Mouse (Mus musculus) gastrocnemius, postnatal 4 days (tissue): ENCODE data around the gene Slc31a1. TPM values are rescaled to one million over a fixed set of nuclear protein-coding genes. Genes with fewer than 3 reads are reported as not detected.

Experiments
- DNase-seq, 2 experiments: peaks; one replicate each; pipeline ENCODE4 v3.0.0; 2021 to 2022; ENCODE audit warnings: low spot score in 2 of 2, mixed read lengths in 2 of 2
- total RNA-seq, 2 experiments: library from RNA; stranded (reverse); gene quantifications; 2 replicates each; pipeline ENCODE4 v1.2.3; 2021

Slc31a1 gene
- total RNA-seq, 2 experiments from 2014 or later = 17.7 to 18.8 TPM

DNA sequence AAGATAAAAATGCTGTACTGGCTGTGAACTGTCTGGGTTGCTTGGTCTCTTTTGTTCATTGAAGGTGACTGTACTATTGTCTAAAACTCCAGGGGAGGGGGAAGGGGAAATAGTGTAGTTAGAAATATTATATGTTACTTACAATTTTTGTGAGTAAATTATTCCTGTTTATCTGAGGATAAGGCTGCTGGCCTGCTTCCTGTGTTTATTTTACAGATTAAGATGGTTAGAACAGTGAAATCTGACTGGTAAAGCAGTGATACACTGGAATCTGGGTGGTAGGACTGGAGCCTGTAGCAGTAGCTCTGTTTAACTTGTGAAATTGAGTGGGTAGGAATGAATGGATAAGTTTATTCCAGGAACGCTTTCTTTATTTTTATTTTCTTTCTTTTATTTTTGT lies 1.5 kb downstream of the Slc31a1 start:
- no peak for DNase-seq

DNA sequence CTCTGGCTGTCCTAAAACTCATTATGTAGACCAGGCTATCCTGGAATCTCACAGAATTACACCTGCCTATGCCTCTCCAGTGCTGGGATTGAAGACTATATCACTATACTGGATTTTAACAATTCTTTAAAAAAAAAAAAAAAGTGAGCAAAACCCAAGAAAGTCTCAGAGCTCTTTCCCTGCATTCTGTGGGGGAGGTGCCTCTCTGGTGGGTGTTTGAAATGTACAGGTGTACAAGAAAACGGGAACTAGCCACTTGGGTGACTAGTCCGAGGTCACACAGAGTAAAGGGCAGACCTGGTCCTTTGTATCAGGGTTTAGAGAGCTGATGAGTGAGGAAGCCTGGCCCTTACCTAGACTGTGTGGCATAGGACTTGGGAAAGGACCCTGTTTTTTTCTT lies 1.9 kb downstream of the Slc31a1 start:
- DNase-seq = no peak

DNA sequence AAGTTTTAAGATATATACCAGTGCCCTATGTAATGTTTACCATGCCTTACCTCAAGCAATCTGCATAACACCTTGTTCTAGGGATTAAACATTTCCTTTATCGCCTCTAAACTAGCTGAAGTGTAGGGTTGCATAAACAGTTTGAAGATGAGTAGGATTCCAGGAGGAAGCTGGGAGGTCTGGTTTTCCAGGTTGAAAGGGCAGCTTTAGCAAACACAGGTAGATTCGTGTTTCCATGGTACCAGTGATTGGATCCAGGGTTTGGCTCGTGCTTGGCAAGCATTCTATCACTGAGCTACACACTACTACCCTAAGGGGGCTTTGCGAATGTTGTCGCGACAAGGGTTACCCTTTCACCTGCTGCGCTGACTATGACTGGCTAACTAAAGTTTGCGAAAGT lies 3.8 kb downstream of the Slc31a1 start:
- DNase-seq = no peak

DNA sequence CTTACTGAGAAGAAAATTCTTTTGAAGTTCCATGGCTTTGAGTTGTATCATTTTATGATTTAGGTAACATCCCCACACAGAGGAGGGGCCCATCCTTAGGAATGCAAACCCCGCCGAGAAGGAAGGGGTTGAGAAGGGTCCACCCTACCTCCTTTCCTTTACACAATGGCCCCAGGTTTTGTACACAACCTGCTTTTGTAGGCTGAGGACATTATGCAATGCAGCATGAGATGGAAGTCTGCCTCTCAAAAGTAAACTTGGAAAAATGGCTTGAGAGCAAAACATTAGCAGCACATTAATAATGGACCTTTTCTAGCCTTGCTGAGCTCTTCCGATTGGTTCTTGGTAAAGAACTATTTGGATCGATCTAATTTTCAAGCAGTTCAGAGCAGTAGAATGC lies 5.8 kb downstream of the Slc31a1 start:
- no peak for DNase-seq

DNA sequence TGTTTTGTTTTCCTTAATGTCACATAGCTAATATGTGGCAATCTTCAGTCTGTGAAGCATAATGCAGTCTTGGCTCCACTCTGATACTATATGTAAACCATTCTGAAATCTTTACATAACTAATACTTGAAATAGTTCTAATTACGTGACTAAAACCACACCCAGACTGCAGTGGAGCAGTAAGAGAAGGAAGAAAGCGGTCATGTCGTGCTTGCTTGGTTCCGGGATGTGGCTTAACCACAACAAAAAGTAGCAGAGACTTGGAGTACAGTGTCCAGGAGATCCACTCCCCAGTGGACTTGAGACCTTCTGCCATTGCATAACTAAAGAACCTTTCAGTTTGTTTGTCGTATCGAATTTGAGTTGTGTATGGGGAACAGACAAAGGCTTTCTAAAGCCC lies 7.1 kb downstream of the Slc31a1 start:
- DNase-seq = no peak

DNA sequence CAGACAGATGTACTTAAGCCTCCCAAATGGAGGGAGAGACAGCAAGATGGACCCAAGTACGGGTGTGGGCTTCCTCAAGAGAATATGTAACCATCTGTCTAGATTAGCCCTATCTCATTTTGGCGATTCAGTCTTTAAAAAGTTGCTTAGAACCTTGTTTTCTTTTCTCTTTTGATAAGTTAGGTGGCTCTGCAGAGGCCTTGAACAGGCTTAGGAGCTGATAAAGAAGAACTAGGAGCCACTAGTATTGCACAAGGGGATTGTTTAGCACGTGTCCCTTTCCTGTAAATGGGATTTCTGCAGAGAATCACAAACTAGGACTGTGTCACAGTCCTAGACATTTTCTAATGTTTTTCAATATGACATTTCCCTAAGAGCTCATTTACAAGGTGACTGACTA lies 8.6 kb downstream of the Slc31a1 start:
- DNase-seq = no peak

DNA sequence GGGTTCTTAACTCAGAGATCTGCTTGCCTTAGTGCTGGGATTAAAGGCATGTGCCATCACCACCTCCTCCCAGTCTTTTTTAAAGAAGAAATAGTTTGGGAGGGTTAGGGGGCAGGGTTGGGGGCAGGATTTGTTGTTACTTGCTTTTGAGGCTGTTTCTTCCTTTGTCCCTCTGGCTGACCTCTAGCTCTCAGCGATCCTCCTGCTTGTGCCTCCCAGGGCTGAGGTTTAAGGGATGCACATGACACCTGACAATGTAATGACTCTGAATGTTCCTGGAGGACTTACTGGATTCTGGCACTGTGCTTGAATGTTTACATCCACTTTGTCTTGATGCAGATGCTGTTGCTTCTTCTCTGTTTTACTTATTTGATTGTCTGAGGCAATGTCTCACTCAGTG lies 11.9 kb downstream of the Slc31a1 start:
- no peak for DNase-seq

DNA sequence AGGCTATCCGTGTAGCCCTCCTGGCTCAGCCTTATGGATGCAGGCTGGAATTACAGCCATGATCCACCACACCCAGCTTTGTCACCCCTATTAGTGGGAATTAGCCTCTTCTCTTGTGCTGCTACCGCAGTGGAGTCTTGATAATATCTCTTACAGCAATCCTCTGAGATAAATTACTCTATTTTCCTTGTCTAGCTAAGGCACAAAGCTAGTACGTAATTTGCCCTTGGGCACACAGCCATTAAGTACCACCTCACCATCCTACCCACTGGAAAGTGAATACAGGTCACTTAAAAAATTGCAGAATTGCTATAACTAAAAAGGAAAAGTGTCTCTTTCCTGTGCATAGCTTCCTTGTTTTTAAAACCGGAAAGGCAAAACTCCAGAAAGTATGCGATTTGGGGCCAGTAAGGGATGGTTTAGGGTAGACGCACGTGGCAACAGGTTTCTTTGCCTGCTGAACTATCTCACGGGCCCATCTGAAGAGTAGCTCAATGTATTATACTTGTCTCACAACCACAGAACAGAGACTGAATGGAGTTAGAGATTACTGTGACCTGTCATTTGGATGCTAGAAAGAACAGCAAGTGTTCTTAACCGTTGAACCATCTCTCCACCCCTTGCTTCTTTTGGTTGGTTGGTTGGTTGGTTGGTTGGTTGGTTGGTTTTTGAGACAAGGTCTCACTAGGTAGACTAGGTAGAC lies 12.4 kb downstream of the Slc31a1 start:
- DNase-seq = no peak

DNA sequence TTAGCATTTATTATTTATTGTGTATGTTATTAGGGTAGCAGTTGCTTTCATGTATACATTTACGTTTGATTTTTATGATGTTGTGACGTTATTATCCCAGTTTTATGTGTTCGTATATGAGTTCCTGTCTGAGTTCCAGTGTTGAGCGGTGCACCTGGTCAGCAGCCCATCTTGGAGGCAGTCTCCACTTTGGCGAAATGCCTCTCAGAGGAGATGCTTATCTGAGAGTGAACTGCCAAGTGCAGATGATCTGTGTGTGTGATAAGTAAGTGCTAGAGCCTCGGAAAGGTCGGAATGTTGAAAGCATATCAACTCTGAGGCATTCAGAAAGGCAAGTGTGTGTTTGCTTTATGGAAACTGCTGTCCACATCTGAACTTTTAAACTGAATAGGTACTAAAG lies 13.1 kb downstream of the Slc31a1 start:
- DNase-seq = no peak

DNA sequence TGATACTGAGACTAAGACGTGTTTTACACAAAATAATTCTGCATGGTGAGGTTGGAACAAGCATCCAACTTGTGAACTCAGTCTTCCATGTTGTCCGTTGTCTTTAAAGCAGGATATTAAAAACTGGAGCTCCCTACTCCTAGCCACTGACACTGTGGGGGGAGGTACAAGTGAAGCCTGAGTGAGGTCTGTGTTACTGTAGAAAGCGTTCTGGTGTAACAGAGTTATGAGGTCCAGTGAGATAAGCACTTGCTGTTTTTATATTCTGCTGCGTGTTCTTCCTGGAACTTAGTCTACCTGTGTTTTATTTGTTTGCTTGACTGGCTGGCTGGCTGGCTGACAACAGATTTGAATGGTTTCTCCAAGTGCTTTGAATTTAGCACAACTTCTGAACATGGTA lies 13.8 kb downstream of the Slc31a1 start:
- no peak for DNase-seq

DNA sequence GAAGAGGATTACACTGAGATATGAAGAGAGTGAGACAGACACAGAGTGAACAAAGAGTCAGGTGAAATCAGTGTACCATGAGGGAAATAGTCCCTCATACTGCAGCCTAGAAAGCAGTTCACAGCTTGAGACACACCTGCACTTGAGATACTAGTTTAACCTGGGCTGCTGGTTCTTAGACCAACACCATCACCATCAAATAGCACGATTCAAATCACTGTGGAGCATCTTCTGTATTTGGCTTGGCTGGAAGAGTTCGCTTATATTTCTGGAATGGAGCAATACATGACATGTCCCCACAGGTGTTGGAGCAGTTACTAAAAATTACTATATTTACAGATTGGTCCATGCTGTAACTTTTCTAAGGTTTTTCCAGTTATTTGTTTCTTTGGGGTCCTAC lies 15.6 kb downstream of the Slc31a1 start:
- DNase-seq = no peak

DNA sequence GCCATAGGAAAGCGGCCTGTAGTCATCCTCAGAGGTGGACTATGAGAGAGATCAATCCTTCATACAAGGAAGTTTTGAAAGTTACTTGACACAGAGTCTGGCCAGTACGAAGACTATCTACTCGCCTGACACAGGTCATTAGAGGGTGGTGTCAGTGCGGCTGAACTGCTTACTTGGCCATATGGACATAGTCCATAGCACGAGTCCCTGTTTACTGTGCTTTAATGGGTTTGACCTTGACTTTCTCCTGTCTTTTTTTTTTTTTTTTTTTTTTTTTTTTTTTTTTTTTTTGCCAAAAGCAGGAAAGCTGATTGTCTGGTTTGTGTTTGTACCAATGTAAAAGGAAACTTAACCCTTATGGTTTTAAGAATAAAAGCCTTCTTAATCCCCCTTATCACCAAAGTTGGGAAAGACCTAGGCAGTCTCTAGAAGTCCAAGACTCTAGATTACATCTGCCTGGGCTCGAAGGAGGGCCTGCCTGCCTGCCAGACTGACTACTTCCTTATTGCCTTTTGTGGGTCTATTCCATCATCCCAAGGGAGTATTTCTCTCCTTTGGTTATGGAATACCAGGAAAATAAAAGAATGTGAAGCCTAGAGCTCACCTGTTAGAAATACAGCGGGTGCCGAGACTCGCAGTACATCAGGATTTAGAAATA lies 19.3 kb downstream of the Slc31a1 start:
- no peak for DNase-seq

DNA sequence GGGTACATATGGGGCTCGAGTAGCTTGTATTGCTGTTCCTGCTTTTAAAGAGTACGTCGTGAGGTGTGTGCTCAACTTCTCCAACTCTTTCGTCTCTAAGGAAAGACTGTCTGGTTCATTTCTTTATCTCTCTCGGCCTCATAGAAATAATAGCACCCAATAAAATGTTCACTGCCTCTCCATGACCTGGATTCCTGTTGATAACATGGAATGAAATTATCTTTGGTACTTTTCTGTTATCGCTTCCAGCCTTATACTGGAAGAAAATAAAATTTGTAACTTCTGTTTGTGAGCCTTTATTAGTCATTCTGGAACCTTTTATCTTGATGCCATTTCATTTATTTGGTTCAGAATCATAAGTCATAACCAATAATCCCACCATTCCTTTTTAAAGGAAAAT lies 22.7 kb downstream of the Slc31a1 start:
- no peak for DNase-seq

DNA sequence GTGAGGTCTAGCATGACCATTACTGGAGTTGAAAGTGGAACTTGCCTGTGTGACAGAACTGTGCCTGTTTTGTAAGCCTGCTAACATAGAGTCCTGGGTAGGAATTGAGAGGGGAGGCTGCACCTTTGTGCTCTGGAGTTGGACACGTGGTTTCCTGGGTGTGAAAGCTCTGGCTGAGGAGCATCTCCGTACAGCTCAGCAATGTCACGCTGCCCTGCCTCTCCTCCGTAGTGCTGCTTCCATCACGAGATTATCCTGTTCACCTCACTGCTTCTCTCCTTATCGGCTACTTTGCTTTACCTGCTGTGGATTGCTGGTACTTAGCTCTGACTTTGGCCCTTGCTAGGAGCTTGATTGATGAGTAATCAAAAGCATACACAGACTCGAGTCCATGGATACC lies 23.2 kb downstream of the Slc31a1 start:
- no peak for DNase-seq

DNA sequence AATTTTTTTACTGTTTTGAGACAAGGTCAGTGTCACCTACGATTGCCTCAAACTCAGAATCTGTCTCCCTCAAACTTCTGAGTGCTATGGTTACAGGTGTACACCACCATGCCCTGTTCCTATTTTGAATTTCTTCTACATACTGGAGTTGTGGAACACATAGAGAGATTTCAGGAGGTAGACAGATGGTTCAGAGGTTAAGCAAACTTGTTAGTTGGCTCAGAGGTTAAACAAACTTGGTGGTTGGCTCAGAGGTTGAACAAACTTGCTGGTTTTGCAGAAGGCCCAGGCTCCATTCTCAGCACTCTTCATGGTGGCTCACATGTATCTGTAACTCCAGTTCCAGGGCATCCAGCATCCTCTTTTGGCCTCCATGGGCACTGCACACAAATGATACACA lies 23.6 kb downstream of the Slc31a1 start:
- no peak for DNase-seq

DNA sequence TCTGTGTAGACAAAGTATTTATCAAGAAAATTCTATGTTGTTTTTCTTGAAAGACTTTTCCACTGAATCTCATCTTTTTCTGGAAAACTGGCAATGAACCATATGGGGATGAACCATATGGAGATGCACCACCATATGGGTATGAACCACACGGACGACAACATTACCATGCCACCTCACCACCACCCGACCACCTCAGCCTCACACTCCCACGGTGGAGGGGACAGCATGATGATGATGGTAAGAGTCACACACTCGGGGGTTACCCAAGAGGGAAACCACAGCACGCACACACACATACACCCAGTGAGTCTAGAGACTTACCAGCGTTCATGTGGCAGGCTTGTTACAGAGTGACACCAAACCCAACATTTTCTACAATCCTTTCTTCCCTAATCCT lies 24.9 kb downstream of the Slc31a1 start:
- no peak for DNase-seq

DNA sequence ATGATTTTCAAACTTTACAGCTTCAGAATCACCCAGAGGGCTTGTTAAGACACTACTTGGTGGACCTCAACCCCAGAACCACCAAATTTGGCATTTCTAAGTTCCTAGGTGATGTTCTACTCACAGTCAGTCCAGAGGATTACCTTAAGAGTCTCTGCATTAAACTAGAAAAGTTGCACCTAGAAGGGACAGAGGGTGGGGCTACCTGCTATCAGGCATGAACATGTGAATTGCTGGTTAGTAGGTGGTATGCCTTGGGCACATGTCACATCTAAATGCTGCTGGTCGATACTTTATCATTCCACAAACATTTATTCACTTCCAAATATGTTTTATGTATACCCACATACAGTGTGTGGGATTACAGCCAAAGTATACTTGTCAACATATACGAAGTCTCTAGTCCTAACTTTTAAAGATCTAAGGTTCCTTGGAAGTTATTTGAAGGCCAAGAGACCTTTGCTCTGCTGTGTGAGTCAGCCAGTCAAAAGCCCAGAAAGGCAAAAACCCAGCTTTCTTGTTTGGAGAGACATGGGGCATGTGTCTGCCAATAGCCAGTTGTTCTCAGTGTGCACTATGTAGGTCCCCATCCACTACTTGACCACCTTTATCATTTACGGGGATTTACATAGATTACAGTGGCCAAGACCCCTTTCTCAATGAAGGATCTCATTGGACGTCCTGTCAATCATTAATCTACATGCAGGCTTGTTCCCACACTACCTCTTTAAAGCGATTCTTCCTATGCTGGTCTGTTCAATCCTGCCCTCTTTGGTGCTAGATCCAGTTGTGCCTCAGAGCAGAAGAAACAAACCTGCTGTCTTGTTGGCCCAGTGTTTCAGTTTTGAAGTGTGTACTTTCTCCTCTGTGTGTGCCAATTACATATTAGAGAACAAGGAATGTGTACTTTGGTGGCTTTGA lies 29.3 kb downstream of the Slc31a1 start:
- DNase-seq = no peak

DNA sequence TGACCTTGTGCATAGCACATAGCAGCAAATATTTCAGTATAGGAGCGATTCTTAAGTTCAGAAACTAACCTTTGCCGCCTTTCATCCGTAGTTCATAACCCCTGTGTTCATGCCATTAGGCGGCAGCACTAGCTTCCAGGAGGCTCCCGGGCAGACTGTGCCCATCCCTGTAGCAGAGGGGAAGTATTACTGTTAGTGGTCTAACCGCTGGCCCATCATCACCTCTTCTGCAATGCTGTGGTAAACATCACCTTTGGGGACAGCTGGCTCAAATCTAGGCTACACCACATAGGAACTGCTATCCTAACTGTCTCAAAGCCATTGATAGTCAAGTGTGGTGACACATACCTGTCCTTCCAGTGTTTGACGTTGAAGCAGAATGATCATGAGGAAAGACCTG lies 31.4 kb downstream of the Slc31a1 start:
- DNase-seq = no peak

DNA sequence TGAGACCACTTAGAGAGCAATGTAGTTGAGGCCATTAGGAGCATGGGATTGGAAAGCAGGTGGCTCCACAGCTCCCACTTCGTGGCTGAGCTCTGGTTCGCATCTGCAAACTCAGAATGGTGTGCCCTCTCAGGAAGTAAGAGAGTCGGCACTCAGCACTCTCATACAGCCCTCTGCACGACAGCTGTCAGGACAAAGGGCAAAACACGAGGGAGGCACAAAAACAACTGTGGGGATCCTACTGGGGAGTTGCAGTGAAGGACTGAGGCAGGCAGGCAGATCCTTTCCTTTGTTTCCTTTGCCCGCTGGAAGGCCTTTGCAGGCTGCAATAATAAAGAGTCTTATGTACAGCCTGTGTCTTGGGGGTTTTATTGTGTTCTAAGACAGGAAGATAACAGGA lies 32.9 kb downstream of the Slc31a1 start:
- no peak for DNase-seq

DNA sequence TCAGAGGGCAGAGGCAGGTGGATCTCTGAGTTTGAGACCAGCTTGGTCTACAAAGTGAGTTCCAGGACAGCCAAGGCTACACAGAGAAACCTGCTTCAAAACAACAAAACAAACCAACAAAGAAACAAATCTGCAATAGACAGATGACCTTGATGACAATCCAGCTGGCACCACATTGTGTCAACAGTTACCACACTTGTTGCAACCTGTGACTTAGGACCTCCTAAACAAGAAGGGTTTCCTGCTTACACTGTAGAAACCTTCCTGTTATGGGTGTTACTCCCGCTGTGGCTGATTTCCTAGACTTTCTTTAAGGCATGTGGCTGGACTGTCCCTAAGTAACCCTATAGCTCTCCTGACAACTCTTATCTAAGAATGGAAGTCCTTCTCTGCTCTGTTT lies 35.3 kb downstream of the Slc31a1 start:
- DNase-seq = no peak

DNA sequence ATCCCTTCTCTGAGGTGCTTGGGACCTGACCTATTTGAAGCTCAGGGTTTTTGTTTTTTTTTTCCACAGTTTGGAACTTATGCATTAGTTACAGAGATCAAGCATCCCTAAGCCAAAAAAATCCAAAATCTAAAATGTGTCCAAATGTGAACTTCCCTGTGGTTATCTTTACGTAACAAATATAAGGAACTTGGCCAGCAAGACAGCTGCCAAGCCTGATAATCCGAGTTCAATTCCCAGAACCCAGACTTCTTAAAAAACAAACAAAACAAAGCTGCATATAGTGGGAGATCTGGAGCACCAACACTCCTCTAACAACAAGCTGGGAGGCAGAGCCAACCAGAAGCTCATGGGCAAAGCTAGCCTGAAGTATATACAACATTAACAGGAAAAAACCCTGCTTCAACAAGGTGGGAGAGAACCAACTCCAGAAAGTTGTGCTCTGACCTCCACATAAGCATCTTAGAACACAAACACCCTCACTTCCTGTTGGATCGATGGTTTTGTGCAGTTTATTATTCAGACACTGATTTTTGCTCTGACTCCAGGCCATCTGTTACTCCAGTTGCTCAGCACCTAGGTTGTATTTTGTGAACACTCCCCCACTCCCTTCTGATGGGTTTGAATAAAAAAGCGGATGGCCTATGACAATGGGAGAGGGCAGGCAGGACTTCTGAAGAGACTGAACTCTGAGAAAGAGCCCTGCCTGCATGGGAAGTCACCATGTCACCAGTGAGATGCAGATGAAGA lies 37.3 kb downstream of the Slc31a1 start:
- DNase-seq = no peak
